Mouse (Mus musculus) myocyte (in vitro differentiated cells): Measurements from ENCODE around the gene Ryr1.

Source experiments
- CEBPB ChIP-seq: IDR thresholded peaks from 2 replicates; pipeline ENCODE4 v1.6.1; 2011; ENCODE audit warnings: mild to moderate bottlenecking, moderate library complexity; ENCODE audit not compliant: poor library complexity, insufficient read depth, severe bottlenecking
- E2F4 ChIP-seq: IDR thresholded peaks from one replicate; pipeline ENCODE4 v1.6.1; 2011; ENCODE audit warnings: mild to moderate bottlenecking, control low read depth, moderate library complexity; ENCODE audit not compliant: insufficient read depth
- MAX ChIP-seq: IDR thresholded peaks from one replicate; pipeline ENCODE4 v1.6.1; 2011; ENCODE audit warnings: low read depth, mild to moderate bottlenecking, control low read depth
- MYOD1 ChIP-seq, 3 experiments: IDR thresholded peaks; one replicate each; pipeline ENCODE4 v1.6.1; 2011; ENCODE audit warnings: control low read depth in 2 of 3, low read depth in 2 of 3, mild to moderate bottlenecking in 2 of 3, moderate library complexity in 1 of 3; ENCODE audit not compliant: insufficient read length in 2 of 3, control insufficient read depth in 1 of 3
- MYOG ChIP-seq, 3 experiments: IDR thresholded peaks; one replicate each; pipeline ENCODE4 v1.6.1; 2011; ENCODE audit warnings: control low read depth in 2 of 3, low read depth in 2 of 3, mild to moderate bottlenecking in 2 of 3; ENCODE audit not compliant: insufficient read length in 2 of 3, control insufficient read depth in 1 of 3, insufficient read depth in 1 of 3
- POLR2A ChIP-seq: IDR thresholded peaks from one replicate; pipeline ENCODE4 v1.6.1; 2011; ENCODE audit warnings: low read depth, mild to moderate bottlenecking, control low read depth, moderate library complexity; ENCODE audit not compliant: insufficient read length
- POLR2AphosphoS2 ChIP-seq: IDR thresholded peaks from one replicate; pipeline ENCODE4 v1.6.1; 2011; ENCODE audit warnings: low read depth, control low read depth; ENCODE audit not compliant: insufficient read length
- REST ChIP-seq: IDR thresholded peaks from one replicate; pipeline ENCODE4 v1.6.1; 2011; ENCODE audit warnings: mild to moderate bottlenecking, control low read depth, moderate library complexity; ENCODE audit not compliant: insufficient read depth, insufficient read length
- SRF ChIP-seq: IDR thresholded peaks from one replicate; pipeline ENCODE4 v1.6.1; 2011; ENCODE audit warnings: low read depth; ENCODE audit not compliant: control insufficient read depth, insufficient read length
- TCF12 ChIP-seq: IDR thresholded peaks from one replicate; pipeline ENCODE4 v1.6.1; 2011; ENCODE audit warnings: mild to moderate bottlenecking, control low read depth; ENCODE audit not compliant: poor library complexity, insufficient read depth, severe bottlenecking
- TCF3 ChIP-seq: IDR thresholded peaks from one replicate; pipeline ENCODE4 v1.6.1; 2011; ENCODE audit warnings: low read depth, control low read depth; ENCODE audit not compliant: insufficient read length
- USF1 ChIP-seq: IDR thresholded peaks from one replicate; pipeline ENCODE4 v1.6.1; 2011; ENCODE audit warnings: low read depth, mild to moderate bottlenecking, control low read depth, moderate library complexity

DNA sequence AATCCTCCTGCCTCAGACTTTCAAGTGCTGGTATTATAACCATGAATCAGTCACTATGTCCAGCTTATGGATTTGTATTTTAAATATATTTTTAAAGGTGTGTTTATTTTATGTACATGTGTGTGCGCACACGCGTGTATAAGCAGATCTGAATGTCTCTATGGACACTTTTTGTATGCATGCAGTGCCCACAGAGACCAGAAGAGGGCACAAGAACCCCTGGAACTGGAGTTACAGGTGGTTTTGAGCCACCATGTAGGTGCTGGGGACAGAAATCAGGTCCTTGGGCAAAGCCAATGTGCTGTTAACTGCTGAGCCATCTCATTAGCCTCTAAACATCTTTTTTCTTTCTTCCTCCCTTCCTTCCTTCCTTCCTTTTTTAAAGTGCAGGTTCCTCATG lies 76.9 kb downstream of the Ryr1 start:
- TF ChIP-seq MAX (no peak), CEBPB (no peak), TCF12 (no peak), POLR2A (no peak), E2F4 (no peak), TCF3 (no peak), MYOD1 (IDR thresholded peaks at IDR 0.05; ENCODE audit: control insufficient read depth in 1 of 3, insufficient read length in 2 of 3, low read depth in 2 of 3) (no peak), USF1 (no peak), POLR2AphosphoS2 (no peak), MYOG (IDR thresholded peaks at IDR 0.05; ENCODE audit: control insufficient read depth in 1 of 3, insufficient read depth in 1 of 3, insufficient read length in 2 of 3, low read depth in 2 of 3) (no peak), SRF (no peak), REST (no peak)
